Mouse (Mus musculus) lung, embryonic 15.5 days (tissue): Measurements from ENCODE around the gene Olfr134. TPM values are rescaled to one million over a fixed set of nuclear protein-coding genes. Genes with fewer than 3 reads are reported as not detected.
"Not testable (repeated sequence)": the region's sequence is repeated elsewhere in the genome, so short reads cannot be mapped to it uniquely, and the experiment has no call there.

Source experiments
- ATAC-seq: fragments of 200-750 bp; cut with Nextera tagmentation; 2 replicates; pipeline ENCODE4 v1.8.0; 2017; ENCODE audit warnings: moderate number of reproducible peaks, borderline replicate concordance; ENCODE audit not compliant: low FRiP score, low TSS enrichment; ENCODE audit errors: extremely low read depth
- H3K27ac ChIP-seq: fragments of 300-500 bp; sonication (generic); 2 replicates; pipeline ENCODE4 v1.5.1; 2015; ENCODE audit warnings: moderate library complexity, mild to moderate bottlenecking, inconsistent platforms
- H3K27me3 ChIP-seq: fragments of 300-500 bp; sonication (generic); 2 replicates; pipeline ENCODE4 v1.6.1; 2015; ENCODE audit warnings: inconsistent platforms
- H3K36me3 ChIP-seq: fragments of 300-500 bp; sonication (generic); 2 replicates; pipeline ENCODE4 v1.6.1; 2015; ENCODE audit warnings: inconsistent platforms
- H3K4me1 ChIP-seq: fragments of 300-500 bp; sonication (generic); 2 replicates; pipeline ENCODE4 v1.6.1; 2015; ENCODE audit warnings: inconsistent platforms
- H3K4me2 ChIP-seq: fragments of 300-500 bp; sonication (generic); 2 replicates; pipeline ENCODE4 v1.6.1; 2015; ENCODE audit warnings: inconsistent platforms, mild to moderate bottlenecking, moderate library complexity
- H3K4me3 ChIP-seq: fragments of 300-500 bp; sonication (generic); 2 replicates; pipeline ENCODE4 v1.5.1; 2015; ENCODE audit warnings: mild to moderate bottlenecking, inconsistent platforms
- H3K9ac ChIP-seq: fragments of 300-500 bp; sonication (generic); 2 replicates; pipeline ENCODE4 v1.6.1; 2015; ENCODE audit warnings: inconsistent platforms
- H3K9me3 ChIP-seq: fragments of 300-500 bp; sonication (generic); 2 replicates; pipeline ENCODE4 v1.6.1; 2016; ENCODE audit warnings: inconsistent platforms
- WGBS: fragments of 180-500 bp; shearing (Covaris S2); methylation state at CpG from one replicate; pipeline ENCODE4 v1.1.7; 2015; 5-methylcytosine and 5-hydroxymethylcytosine counted together
- polyA plus RNA-seq: library from polyadenylated mRNA; unstranded; fragments of >200 nt; fragmentation: Nextera tagmentation; extraction: Ambion mirVana; gene quantifications from 2 replicates; pipeline ENCODE4 v1.2.1, GENCODE M21; 2015

Olfr134 gene
- not detected in 2 replicates for polyA plus RNA-seq

DNA sequence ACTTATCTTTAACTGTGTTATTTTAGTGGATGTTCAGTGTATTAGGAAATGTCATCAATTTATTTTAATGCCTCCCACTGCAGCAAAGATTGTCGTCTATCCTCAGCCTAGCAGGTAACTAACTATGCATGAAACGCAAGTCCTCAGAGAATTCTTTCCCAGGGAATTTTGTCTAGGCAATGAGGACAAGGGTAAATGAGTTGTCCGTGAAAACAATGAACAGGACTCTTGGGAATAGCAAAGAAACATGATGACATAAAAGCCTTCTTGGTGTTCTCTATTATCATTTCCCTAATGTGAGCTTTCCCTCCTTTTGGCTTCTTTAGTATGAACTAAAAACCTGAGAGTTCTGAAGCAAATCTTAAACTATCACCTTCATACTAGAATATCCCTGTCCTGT lies at the start of gene Olfr134:
Olfr134 (plus strand) TSS at position 301 of the 400 bp plus-strand sequence.
- H3K4me3 ChIP-seq, result no peak within 1 kb of the TSS
- H3K9me3 ChIP-seq, result no peaks in the 10 kb centered on the region
- no peaks in the 10 kb centered on the region for H3K4me1 ChIP-seq
- no peaks in the 10 kb centered on the region for H3K36me3 ChIP-seq
- H3K4me2 ChIP-seq, result no peak within 1 kb of the TSS
- no peak for ATAC-seq
- H3K9ac ChIP-seq, result no peak within 1 kb of the TSS
- H3K27me3 ChIP-seq, result no peaks in the 10 kb centered on the region
- WGBS, result 63% methylated on average over 3 of the region's 3 CpGs
- H3K27ac ChIP-seq, result no peak within 1 kb of the TSS

GRCm38 (mm10) chr17:38124199-38124598 lies 47.0 kb upstream of the Olfr134 start:
- 53% methylated on average over 1 of the region's 1 CpGs for WGBS
- not testable (repeated sequence) for H3K4me2 ChIP-seq

DNA sequence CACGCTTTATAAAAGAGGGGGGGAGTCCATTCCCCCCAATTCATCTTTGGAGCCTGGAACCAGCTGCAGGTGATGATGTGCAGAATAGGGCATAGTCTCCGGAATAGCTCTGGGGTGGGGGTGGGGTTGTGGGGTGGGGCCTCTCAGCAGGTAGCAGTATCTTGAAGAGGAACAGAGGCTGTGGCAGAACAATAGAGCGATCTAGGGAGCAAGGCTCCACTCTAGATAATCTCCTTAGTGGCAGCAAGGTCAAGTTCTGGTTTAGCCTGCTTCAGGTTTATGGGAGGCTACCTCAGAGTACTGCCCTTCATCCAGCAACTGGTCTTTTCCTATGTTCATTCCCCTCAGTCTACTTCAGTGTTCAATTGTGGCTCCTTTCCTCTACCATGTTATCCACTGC lies 45.8 kb upstream of the Olfr134 start:
- 73% methylated on average over 3 of the region's 3 CpGs for WGBS
- not testable (repeated sequence) for H3K27me3 ChIP-seq, H3K4me2 ChIP-seq, H3K4me1 ChIP-seq, ATAC-seq, H3K4me3 ChIP-seq, H3K27ac ChIP-seq, H3K9me3 ChIP-seq, H3K9ac ChIP-seq, H3K36me3 ChIP-seq

More at GRCm38 (mm10) chr17:38124199-38124598, 47.0 kb upstream of the Olfr134 start:
- not testable (repeated sequence) for ATAC-seq, H3K9ac ChIP-seq, H3K36me3 ChIP-seq, H3K27me3 ChIP-seq, H3K9me3 ChIP-seq, H3K4me1 ChIP-seq, H3K4me3 ChIP-seq, H3K27ac ChIP-seq

DNA sequence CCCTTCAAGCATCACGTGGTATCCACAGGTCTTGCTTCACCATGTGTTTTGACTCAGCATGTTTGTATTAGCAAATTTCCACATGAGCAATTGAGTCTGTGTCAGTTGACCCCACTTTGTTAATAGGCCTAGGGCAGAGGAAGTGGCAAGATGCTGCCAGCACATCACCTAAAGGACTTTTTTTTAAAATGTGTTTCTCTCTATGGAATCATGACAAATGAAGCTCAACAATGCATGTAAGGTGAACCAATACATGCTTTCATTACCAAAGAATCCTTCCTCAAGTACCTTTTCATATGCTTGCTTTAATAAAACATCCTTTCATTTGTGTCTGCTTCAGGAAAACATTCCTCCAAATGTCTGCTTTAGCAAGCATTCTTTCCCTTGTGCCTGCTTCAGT lies 36.8 kb upstream of the Olfr134 start, which contains the start of gene Olfr132:
Olfr132 (minus strand) TSS at position 101 of the 400 bp plus-strand sequence.
- no peaks in the 10 kb centered on the region for H3K9me3 ChIP-seq
- WGBS, result 65% methylated on average over 1 of the region's 1 CpGs
- H3K4me2 ChIP-seq, result no peak within 1 kb of the TSS
- ATAC-seq, result no peak
- H3K4me1 ChIP-seq, result no peaks in the 10 kb centered on the region
- no peak within 1 kb of the TSS for H3K4me3 ChIP-seq
- H3K9ac ChIP-seq, result no peak within 1 kb of the TSS
- no peaks in the 10 kb centered on the region for H3K36me3 ChIP-seq
- no peak within 1 kb of the TSS for H3K27ac ChIP-seq
- H3K27me3 ChIP-seq, result no peaks in the 10 kb centered on the region

GRCm38 (mm10) chr17:38144981-38145380 lies 26.2 kb upstream of the Olfr134 start, which contains the start of gene Olfr133:
TSS of gene Olfr133 (plus strand) at chr17:38145281.
- no peaks in the 10 kb centered on the region for H3K27me3 ChIP-seq
- H3K4me3 ChIP-seq, result no peak within 1 kb of the TSS
- no peaks in the 10 kb centered on the region for H3K36me3 ChIP-seq
- H3K9ac ChIP-seq, result no peak within 1 kb of the TSS
- no peak within 1 kb of the TSS for H3K4me2 ChIP-seq
- no peaks in the 10 kb centered on the region for H3K9me3 ChIP-seq
- no peaks in the 10 kb centered on the region for H3K4me1 ChIP-seq
- no peak for ATAC-seq
- no peak within 1 kb of the TSS for H3K27ac ChIP-seq
- 63% methylated on average over 2 of the region's 2 CpGs for WGBS

- Histone ChIP-seq H3K4me3 (no peak within 1 kb of the TSS), H3K9me3 (no peaks in the 10 kb centered on the region), H3K27ac (no peak within 1 kb of the TSS), H3K4me1 (no peaks in the 10 kb centered on the region), H3K9ac (no peak within 1 kb of the TSS), H3K27me3 (no peaks in the 10 kb centered on the region), H3K4me2 (no peak within 1 kb of the TSS), H3K36me3 (no peaks in the 10 kb centered on the region)
- 87% methylated on average over 1 of the region's 1 CpGs for WGBS
- no peak for ATAC-seq
These were observed 32.8 kb downstream of the Olfr134 start, which contains the start of gene Olfr135 for GRCm38 (mm10) chr17:38204035-38204434. TSS of gene Olfr135 (plus strand) at chr17:38204335.

Other genes starting within 250 kb of the Olfr134 start
- not detected in 2 replicates for gene Olfr761, start 218.3 kb upstream of the Olfr134 start, polyA plus RNA-seq
- gene Olfr129, start 111.3 kb upstream of the Olfr134 start, polyA plus RNA-seq, result not detected in 2 replicates
- gene Olfr130, start 107.5 kb upstream of the Olfr134 start, polyA plus RNA-seq, result not detected in 2 replicates
- not detected in 2 replicates for gene Olfr131, start 82.7 kb upstream of the Olfr134 start, polyA plus RNA-seq
- gene Olfr132, start 36.9 kb upstream of the Olfr134 start, polyA plus RNA-seq, result not detected in 2 replicates
- gene Olfr133, start 26.1 kb upstream of the Olfr134 start, polyA plus RNA-seq, result not detected in 2 replicates
- not detected in 2 replicates for gene Olfr135, start 32.9 kb downstream of the Olfr134 start, polyA plus RNA-seq
- gene Olfr138, start 89.6 kb downstream of the Olfr134 start, polyA plus RNA-seq, result not detected in 2 replicates
- not detected in 2 replicates for gene Olfr137, start 136.2 kb downstream of the Olfr134 start, polyA plus RNA-seq
- gene Olfr136, start 158.4 kb downstream of the Olfr134 start, polyA plus RNA-seq, result not detected in 2 replicates
- not detected in 2 replicates for gene Esp36, start 248.8 kb downstream of the Olfr134 start, polyA plus RNA-seq